Mouse (Mus musculus) E14TG2a.4 (cell line): ENCODE measurements around the gene Cdc34b.
"Not testable (repeated sequence)": the region's sequence is repeated elsewhere in the genome, so short reads cannot be mapped to it uniquely, and the experiment has no call there.

Source experiments
- H3K27me3 ChIP-seq: 2 replicates; pipeline ENCODE4 v1.6.1; 2014; ENCODE audit warnings: low read length, control low read depth; ENCODE audit not compliant: insufficient read depth
- H3K36me3 ChIP-seq: 2 replicates; pipeline ENCODE4 v1.6.1; 2014; ENCODE audit warnings: low read length, control low read depth; ENCODE audit not compliant: insufficient read depth
- H3K4me1 ChIP-seq: replicated peaks from 2 replicates; pipeline ENCODE4 v1.6.1; 2014; ENCODE audit warnings: low read depth, low read length, control low read depth
- H3K4me3 ChIP-seq: replicated peaks from 2 replicates; pipeline ENCODE4 v1.5.1; 2014; ENCODE audit warnings: mild to moderate bottlenecking, low read length
- H3K9me3 ChIP-seq: 2 replicates; pipeline ENCODE4 v1.6.1; 2014; ENCODE audit warnings: low read length, control low read depth
- CTCF ChIP-seq: conservative IDR thresholded peaks from 2 replicates; pipeline ENCODE4 v1.5.1; 2014; ENCODE audit warnings: low read length
- NANOG ChIP-seq: IDR thresholded peaks from 2 replicates; pipeline ENCODE4 v1.6.1; 2014; ENCODE audit warnings: borderline replicate concordance, low read length, mixed read lengths
- POU5F1 ChIP-seq: IDR thresholded peaks from 2 replicates; pipeline ENCODE4 v1.6.1; 2014; ENCODE audit warnings: low read length, borderline replicate concordance

The Cdc34b gene

GRCm38 (mm10) chr11:94741732-94742272, at the start of gene Cdc34b:
TSS of gene Cdc34b (plus strand) at chr11:94741782.
- Histone ChIP-seq H3K4me3 (no peak within 1 kb of the TSS), H3K4me1 (0 out of 2 replicates have a peak, but pooled peaks cover 4% of the 10 kb centered on the region), H3K36me3 (no peaks in the 10 kb centered on the region), H3K9me3 (peaks cover 18% of the 10 kb centered on the region), H3K27me3 (peaks cover 9% of the 10 kb centered on the region)
- TF ChIP-seq NANOG (no peak), POU5F1 (no peak), CTCF (no peak)

- not testable (repeated sequence) for H3K9me3 ChIP-seq, H3K4me3 ChIP-seq, H3K4me1 ChIP-seq, H3K36me3 ChIP-seq, H3K27me3 ChIP-seq
Measured at GRCm38 (mm10) chr11:94692502-94692901, 49.1 kb upstream of the Cdc34b start.

GRCm38 (mm10) chr11:94695508-94695907, 46.1 kb upstream of the Cdc34b start:
- no peaks in the 10 kb centered on the region for H3K9me3 ChIP-seq
- H3K36me3 ChIP-seq: no peaks in the 10 kb centered on the region
- H3K4me1 ChIP-seq: peaks cover 22% of the 10 kb centered on the region
- H3K27me3 ChIP-seq: no peaks in the 10 kb centered on the region
- TF ChIP-seq CTCF: no peak
- no peak for TF ChIP-seq NANOG
- no peak for TF ChIP-seq POU5F1
- no peak overlapping the region for H3K4me3 ChIP-seq

- no peak for TF ChIP-seq POU5F1
- TF ChIP-seq CTCF: peak; percentile 81
- no peak for TF ChIP-seq NANOG
- H3K9me3 ChIP-seq: no peaks in the 10 kb centered on the region
- peaks cover 22% of the 10 kb centered on the region for H3K4me1 ChIP-seq
- H3K36me3 ChIP-seq: no peaks in the 10 kb centered on the region
- H3K4me3 ChIP-seq: no peak overlapping the region
- H3K27me3 ChIP-seq: 0 out of 2 replicates have a peak, but pooled peaks cover 2% of the 10 kb centered on the region
Measured at GRCm38 (mm10) chr11:94697140-94697539, 44.4 kb upstream of the Cdc34b start.

- peaks cover 22% of the 10 kb centered on the region for H3K4me1 ChIP-seq
- H3K36me3 ChIP-seq: no peaks in the 10 kb centered on the region
- H3K27me3 ChIP-seq: peaks cover 5% of the 10 kb centered on the region; the same call in 1 of the 2 replicates
- H3K4me3 ChIP-seq: 0 out of 2 replicates have a peak overlapping the region, but pooled peaks have one; percentile 20
- no peak for TF ChIP-seq CTCF
- no peak for TF ChIP-seq NANOG
- TF ChIP-seq POU5F1: no peak
- no peaks in the 10 kb centered on the region for H3K9me3 ChIP-seq
Measured at GRCm38 (mm10) chr11:94697703-94698464, 43.7 kb upstream of the Cdc34b start.

GRCm38 (mm10) chr11:94699399-94699798, 42.2 kb upstream of the Cdc34b start:
- no peaks in the 10 kb centered on the region for H3K36me3 ChIP-seq

GRCm38 (mm10) chr11:94701401-94702215, 40.0 kb upstream of the Cdc34b start:
- TF ChIP-seq POU5F1: no peak
- no peak for TF ChIP-seq CTCF
- TF ChIP-seq NANOG: no peak

More at GRCm38 (mm10) chr11:94699399-94699798, 42.2 kb upstream of the Cdc34b start:
- Histone ChIP-seq H3K9me3 (no peaks in the 10 kb centered on the region), H3K4me1 (peaks cover 25% of the 10 kb centered on the region), H3K27me3 (peaks cover 9% of the 10 kb centered on the region; the same call in 1 of the 2 replicates), H3K4me3 (no peak overlapping the region)
- TF ChIP-seq NANOG (no peak), CTCF (peak; percentile 65)

GRCm38 (mm10) chr11:94702216-94702610, 39.4 kb upstream of the Cdc34b start:
- Histone ChIP-seq H3K27me3 (peaks cover 9% of the 10 kb centered on the region; the same call in 1 of the 2 replicates), H3K36me3 (no peaks in the 10 kb centered on the region), H3K4me1 (peaks cover 22% of the 10 kb centered on the region), H3K4me3 (no peak overlapping the region), H3K9me3 (peaks cover 16% of the 10 kb centered on the region)
- no peak for TF ChIP-seq CTCF
- TF ChIP-seq POU5F1: no peak
- TF ChIP-seq NANOG: no peak

More at GRCm38 (mm10) chr11:94701401-94702215, 40.0 kb upstream of the Cdc34b start:
- Histone ChIP-seq H3K4me3 (peak overlapping the region; percentile 20; the same call in 1 of the 2 replicates), H3K27me3 (peaks cover 9% of the 10 kb centered on the region; the same call in 1 of the 2 replicates), H3K4me1 (peaks cover 25% of the 10 kb centered on the region), H3K9me3 (peaks cover 16% of the 10 kb centered on the region), H3K36me3 (no peaks in the 10 kb centered on the region)

GRCm38 (mm10) chr11:94704020-94704419, 37.6 kb upstream of the Cdc34b start:
- Histone ChIP-seq H3K36me3 (no peaks in the 10 kb centered on the region), H3K9me3 (peaks cover 16% of the 10 kb centered on the region), H3K4me3 (no peak overlapping the region), H3K4me1 (peaks cover 6% of the 10 kb centered on the region), H3K27me3 (peaks cover 9% of the 10 kb centered on the region; the same call in 1 of the 2 replicates)
- TF ChIP-seq CTCF (peak; percentile 12), POU5F1 (no peak)
